Mouse (Mus musculus): ENCODE data around the gene Rarres1.

The Rarres1 gene

DNA sequence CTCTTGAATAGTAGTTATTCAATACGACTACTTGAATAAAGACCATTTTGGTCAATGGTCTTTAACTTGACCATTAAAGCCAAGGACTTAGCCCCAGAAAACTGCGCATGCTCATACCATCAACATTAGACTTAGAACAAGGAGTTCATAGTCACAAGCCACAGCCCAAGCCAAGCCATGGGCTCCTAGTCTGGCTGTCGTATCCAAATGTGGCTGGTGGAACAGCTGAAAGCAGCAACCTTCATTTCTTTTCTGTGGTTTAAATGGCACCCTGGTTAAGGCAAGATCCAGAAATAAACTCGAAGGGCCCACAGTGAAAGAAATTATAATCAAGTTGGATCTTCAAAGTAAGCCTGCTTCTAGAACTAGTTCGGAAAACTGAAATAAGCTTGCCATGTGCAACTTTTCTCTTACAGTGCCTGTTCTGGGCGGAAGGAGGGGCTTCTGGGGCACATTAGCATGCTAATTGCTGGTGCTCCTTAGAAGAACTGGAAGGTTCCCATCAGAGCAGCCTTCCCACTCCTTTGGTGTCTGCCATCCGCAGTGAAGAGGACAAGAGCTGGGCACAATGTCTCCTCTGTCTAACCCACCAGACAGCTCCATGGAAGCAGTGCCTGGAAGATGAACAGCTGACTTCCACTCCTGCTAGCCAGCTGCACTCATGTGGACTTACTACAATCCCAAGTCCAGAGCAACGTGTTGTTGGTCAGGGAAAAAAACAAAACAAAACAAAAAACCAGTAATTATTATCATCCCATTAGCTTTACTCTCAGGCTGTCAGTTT, 23.0 kb downstream of the Rarres1 start:
- no peak for DNase-seq (ENCODE audit: low read depth)

DNA sequence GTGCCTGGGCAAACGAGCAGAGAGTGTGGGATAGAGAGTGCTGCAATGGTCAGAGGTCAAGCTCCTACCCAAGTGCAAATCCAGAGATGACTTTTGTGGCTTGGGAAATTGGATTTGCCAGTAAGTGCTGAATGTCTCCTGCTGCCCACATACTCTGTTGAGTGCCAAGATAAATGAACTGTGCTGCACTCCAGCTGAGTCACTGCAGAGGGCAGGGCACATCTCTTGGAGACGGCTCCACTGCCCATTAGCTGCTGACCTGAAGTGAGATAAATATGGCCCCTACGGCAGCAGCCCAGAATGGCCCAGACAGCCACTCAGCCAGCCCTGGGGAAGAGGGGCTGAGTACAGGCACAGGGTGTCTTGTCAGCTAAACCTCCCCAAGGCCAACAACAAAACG, 25.2 kb downstream of the Rarres1 start:
- peak; percentile 80 for DNase-seq (ENCODE audit: low read depth)

DNA sequence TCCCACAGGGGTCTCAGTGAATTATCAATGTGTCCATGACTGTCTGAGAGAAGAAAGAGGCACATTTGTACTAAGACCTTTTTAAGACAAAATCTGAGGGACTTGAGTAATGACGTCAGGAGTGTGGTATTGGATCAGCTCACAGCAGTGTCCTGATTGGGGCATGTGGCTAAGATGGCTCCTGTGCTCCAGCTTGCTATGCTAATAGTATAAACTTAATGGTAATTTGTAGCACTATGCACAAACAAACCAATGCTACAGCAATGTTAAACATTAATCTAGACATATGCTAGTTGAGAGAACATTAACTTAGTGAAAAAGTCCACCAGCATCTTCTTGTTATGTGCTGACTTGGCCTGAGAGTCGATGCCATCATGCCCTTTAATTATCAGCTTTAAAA, 30.1 kb downstream of the Rarres1 start:
- no peak for DNase-seq (ENCODE audit: low read depth)

DNA sequence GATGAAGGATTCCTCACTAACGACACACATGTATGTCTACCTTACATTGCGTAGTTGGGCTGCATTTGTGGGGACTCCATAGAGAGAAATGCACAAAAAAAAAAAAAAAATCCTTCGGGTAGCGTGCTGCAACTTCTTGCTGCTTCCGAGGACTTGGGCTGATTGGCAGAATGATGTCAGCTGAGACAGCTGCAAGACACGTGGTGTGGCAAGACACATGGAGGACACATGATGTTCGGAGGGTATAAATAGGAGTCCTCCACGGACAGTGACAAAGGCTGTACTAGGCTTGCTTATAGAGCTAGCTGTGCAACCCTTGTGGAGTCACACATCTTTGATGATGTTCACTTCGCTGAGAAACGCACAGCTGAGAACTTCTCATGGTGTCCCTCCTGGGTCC, 32.9 kb downstream of the Rarres1 start:
- no peak for DNase-seq (ENCODE audit: low read depth)

DNA sequence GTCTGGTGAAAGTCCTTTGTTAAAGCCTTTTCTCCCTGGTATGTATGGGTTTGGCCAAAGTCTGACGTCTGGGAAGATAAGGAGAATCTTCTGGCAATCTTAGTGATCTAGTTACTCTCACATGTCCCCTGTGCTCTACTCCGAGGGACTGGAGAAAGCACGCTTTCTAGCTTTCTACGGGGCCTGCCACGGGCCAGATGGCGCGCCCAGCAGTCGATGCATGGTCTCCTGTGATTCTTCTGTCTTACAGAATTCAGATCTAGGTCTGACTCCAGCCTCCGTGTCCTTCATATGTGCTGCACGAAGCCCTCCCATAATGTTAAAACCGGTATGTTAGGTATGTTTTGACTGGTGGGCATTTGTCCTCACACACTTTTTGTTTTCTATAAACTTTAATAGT, 35.5 kb downstream of the Rarres1 start:
- DNase-seq (ENCODE audit: low read depth) = no peak

DNA sequence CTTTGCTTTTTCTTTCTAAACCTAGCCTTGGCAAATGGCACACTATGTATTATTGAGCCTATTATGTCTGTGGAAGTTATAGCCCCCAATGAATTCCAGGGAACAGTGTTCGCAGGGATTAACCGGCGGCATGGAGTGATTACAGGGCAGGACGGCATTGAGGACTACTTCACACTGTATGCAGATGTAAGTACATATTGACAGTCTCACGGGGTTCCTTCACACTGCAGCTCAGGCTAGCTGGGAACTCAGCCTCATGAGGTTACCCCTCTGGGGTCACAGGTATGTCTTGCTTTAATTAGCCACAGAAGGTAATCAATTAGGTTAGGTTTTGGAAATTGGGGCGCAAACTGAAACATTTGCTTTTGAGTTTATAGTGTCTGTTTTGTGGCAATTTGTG, 41.9 kb downstream of the Rarres1 start:
- no peak for DNase-seq (ENCODE audit: low read depth)

DNA sequence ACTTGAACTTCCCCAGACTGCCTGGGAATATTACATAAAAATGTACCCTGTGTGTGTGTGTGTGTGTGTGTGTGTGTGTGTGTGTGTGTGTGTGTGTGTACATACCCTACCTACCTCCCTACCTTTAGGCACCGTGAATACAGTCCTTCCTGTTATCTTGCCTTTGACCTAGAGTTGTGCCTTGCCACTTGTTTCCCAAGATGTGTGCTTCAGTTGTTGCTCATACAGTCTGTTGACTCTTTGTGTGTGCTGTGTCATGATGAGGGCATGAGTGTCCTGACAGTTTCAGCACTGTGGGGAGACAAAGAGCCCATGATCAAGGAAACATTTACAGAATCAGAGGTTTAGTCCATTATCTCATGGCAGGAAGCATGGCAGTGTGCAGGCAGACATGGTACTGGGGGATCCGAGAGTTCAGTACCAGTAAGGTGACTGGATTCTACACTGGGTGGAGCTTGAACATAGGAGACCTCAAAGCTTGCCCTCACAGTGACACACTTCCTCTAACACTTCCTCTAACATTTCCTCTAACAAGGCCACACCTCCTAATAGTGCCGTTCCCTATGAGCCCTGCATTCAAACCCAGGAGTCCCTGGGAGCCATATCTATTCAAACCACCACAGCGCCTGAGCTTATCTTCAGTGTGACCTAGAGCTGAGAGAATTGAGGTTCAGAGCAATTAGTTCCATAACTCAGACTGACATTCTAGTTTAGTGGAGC, 43.8 kb downstream of the Rarres1 start:
- DNase-seq (ENCODE audit: low read depth) = no peak

DNA sequence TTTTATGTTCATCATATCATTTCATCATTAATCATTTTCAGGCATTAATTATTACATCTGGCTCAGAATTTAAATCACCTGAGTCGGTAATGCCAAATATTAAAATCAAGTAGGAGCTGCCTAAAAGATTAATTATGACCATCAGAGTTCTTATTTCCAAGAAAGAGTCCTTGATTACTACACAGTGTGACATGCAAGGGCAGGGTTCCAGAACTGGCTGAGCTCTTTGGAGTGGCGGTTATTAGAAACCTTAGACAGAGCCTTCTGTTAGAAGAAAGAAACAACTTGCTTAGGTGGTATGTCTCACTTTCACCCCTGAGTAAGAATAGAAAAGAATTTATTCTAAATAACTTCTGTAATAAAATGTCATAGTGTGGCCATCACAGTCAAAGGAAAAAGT, 48.0 kb downstream of the Rarres1 start:
- no peak for DNase-seq (ENCODE audit: low read depth)

DNA sequence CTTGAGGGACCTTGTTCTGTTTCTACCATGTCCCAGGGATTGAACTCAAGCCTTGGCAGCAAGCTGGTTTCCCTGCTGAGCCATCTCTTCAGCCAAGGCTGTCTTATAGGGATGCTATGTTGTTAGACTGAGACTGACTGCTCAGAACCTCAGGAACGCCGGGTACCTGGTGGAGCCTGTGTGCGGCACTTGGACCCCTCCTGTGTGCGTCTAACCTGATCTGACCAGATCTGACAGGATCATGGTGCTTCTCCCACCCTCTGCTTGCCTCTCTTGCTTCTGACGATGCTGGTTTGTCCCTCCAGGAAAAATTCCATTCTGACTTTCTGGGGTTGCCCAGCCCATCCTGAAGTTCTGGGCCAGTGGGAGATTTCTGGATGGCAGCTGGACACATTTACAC, 48.7 kb downstream of the Rarres1 start:
- no peak for DNase-seq (ENCODE audit: low read depth)

DNA sequence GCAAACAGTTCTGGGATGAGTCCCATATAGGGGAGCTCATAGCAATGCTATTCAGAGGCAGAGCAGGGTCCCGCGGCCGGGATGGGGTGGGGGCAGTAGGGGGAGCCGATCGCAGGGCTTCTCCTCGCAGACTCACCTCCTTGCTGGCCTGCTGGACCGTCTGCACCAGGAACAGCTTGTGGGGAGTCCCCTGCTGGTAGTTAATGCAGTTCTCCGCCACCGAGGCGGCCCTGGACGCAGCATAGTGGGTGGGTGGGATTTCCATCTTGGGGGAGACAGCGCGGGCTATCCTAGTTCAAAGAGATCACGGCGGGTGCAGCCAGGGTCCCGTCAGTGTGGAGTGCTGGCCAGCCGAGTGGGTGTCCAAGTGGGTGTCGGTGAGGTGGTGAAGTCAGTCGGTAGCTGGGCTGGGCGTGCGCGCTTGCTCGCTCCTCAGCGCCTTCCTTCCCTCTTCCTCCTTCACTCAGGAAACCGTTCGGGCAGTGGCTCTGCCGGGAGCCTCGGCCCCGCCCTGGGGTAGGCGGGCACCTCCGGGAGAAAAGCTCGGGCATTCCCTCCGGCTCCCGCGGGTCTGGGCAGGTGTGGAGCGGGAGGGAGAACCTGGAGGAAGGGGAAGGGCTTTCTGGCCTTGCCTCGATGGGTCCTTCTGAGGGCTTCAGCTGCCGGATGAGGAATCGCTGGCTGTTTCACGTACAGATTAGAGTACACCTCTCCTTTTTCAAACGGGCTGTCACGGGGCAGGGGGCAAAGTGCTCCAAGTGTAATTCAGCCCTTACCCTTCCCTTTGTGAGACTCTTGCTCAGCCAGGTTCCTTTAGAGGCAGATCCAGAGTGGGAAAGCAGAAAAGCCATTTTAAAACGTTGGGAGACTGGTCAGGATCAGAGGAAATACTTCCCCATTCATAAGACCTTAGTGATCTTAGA, 51.6 kb downstream of the Rarres1 start, which contains the start of gene Lxn:
Lxn (minus strand) TSS at position 477 of the 923 bp plus-strand sequence.
- peak; percentile 83 for DNase-seq (ENCODE audit: low read depth)

DNA sequence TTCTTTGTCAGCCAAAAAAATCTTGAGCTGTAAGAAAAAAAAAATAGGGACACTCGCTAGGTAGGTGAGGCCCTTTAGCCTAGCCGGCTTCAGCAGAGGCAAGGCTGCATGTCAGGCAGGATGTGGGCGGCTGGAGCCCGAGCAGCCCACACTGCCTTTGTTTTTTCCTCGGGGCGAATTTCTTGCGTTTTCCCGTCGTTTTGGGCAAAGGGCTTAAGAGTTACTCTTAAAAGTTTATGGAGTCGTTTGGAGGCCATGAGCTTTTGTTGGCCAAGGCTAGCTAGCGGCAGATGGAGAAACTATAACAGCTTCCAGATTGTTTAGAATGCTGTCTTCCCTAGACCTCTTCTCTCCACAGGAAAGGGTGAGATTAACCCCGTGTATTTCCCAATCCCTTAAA, 52.3 kb downstream of the Rarres1 start:
- no peak for DNase-seq (ENCODE audit: low read depth)

DNA sequence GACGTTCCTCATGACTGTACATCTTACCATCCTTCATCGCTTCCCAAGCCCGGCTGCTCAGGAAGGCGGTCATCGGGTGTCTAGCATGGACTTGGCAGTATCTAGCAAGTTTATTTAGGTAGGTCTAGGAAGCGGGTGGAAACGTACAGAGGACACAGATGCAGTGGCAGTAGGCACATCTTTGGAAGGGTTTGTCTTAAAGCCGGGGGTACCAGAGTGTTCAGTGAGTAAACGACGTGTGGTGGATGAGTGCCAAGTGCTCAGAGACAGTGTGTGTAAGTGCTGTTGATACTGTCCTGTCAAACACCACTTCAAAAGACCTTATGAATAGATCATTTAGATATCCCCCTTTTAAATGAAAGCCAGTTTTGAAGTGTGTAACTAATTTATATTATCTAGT, 52.7 kb downstream of the Rarres1 start:
- DNase-seq (ENCODE audit: low read depth) = peak; percentile 58

DNA sequence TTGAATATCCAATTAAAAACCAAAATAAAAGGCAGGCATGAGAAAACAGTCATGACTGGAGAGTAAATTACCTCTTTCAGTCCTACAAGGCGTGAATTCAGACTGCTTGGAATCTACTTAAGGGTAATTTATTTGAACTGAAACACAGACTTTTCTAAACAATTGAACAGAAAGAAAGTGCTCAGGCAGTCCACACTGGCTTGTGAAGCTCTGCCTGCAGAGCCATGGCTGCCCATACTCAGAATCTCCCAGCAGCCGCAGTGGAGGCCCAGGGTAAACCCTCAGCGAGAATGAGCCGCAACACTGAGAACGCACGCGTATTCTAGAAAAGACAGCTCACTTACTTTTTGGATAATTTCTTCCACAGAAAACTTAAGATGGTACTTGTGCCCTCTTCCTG, 53.3 kb downstream of the Rarres1 start:
- no peak for DNase-seq (ENCODE audit: low read depth)

DNA sequence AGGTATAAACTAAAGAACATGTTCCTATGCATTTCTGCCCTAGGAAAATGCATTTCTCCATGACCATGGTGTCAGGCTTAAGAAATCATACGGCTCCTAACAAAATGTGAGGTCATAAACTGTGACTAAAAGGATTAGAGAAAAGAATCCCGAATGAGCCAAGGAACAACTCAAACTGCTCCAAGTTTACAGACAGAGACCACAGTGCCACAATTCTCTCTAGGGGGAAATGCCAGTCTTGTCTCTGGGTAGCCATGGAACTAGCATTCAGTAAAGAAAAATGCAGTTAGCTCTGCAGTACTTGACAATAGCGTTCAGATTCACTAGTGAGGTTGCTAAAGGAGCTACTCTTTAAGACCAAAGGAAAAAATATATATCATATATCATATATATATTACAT, 55.4 kb downstream of the Rarres1 start:
- DNase-seq (ENCODE audit: low read depth) = no peak

DNA sequence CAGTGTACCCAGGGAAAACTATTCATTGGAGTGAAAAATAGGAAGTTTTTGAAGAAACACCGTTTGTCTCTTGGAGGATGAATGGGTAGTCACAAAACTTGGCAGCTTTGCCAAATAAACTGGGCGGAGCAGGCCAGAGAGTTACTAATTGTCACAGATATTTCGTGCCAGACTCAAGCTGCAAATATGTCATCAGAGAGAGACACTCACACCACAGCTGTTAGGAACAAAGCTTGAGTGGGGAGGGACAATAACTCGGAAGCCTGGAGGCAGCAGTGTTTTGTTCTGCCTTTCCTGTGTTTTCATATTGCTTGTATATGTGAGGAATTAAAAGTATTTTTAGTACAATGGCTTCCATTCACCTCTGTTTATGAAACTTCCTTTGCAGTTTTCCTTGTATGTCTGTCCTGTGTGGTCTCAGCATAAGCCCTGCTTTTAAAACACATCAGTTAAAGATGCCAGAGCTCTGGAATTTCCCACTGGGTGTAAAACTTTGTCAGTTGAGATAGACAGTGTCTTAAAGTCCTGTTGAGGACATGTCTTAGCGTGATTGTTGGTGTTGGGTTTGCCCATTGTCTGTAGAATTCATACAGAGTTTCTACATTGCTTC, 64.6 kb downstream of the Rarres1 start:
- peak; percentile 19 for DNase-seq (ENCODE audit: low read depth)

DNA sequence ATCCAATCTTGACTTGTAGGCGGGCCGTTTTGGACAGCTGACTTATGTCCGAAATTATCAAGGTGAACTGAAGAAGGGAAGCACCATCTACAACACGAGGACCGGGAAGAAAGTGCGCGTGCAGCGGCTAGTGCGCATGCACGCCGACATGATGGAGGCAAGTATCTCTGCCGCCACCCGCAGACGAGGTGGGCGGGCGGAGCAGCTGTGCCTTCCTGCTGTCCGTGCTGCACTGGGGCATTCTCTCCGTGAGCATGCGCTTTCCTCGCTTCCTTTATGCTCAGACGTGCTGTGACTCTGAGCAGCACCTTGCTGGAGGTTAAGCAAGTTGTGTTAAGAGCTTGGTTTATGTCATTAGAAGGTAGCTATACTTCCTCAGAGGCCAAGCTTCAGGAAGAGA, 65.7 kb downstream of the Rarres1 start:
- DNase-seq (ENCODE audit: low read depth) = no peak

DNA sequence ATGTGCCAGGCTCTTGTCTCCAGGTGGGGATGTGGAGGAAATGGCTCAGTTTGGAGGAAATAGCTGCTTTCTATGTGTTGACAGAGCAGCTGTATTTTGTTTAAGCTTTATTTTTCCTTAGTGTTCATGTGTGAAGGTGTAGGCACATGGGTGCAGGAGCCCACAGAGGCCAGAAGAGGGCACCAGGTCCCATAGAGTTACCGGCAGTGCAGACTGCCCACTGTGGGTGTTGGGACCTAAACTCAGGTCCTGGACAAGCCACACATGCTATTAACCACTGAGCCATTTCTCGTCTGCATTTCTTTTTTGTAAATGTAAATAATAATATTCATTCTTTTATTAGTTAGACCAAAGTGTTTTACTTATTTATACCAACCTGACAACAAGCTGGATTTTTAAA, 68.2 kb downstream of the Rarres1 start:
- DNase-seq (ENCODE audit: low read depth) = no peak

DNA sequence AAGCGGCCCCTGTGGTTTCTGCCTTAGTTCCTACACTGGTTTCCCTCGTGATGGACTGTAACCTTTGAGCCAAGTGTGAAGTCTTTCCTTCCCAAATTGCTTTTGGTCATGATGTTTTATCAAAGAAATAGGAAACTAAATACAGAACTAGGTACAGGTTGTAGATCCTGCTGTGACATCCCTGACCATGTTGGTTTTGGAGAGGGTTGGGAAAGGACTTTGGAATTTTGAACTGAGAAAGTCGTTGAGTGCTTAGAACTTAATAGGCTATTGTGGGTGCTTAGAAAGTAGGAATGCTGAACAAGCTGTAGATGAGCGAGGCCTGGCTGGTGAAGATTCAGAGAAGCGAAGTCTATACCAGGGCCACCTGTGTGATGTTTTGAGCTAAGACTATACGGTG, 81.3 kb downstream of the Rarres1 start:
- no peak for DNase-seq (ENCODE audit: low read depth)

DNA sequence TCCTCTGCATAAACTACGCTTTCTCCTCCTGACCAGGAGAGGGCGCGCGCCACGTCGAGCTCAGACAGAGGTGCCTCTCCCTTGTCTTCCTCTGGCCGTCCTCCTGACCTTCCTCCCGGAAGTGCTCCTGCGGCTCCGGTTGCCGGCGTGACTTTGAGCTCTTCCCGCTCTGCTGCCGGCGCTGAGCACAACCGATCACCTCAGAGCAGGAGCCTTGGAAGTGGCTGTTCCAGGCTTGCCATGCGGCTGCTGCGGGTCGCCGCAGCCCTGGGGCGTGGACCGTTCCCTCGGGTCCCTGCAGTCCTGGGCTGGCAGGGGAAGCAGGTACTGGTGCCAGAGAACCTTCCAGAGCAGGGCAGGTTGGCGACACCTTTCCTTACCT, 85.3 kb downstream of the Rarres1 start, which contains the start of gene Gfm1:
Gfm1 (plus strand) TSS at position 98 of the 382 bp plus-strand sequence.
- peak; percentile 91 for DNase-seq (ENCODE audit: low read depth)

DNA sequence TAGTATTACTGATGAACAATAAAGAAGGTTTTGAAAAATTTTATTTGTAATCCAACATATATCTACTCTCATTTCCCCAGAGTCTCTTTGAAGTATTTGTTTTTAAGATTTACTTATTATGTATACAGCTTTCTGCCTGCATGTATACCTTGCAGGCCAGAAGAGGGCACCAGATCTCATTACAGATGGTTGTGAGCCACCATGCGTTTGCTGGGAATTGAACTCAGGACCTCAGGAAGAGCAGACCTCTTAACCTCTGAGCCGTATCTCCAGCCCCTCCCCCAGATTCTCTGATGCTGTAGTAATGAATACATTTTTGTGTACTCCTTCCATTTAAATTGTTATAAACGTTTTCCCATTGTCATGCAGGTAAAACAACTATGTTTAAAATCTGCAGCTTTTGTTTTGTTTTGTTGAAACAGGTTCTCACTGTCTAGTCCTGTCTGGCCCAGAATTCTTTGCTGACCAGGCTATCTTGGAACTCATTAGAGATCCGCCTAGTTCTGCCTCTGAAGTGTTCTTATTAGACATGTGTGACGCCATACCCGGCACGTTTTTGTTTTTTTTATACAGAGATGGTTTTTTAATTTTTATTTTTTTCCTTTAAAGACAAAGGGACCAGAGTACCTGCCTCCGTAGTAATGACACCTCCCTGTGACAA, 85.9 kb downstream of the Rarres1 start:
- DNase-seq (ENCODE audit: low read depth) = no peak
